Mouse (Mus musculus) lung, embryonic 15.5 days (tissue): ENCODE measurements around the gene Lin9. TPM values are rescaled to one million over a fixed set of nuclear protein-coding genes. Genes with fewer than 3 reads are reported as not detected.
"Not testable (repeated sequence)": the region's sequence is repeated elsewhere in the genome, so short reads cannot be mapped to it uniquely, and the experiment has no call there.

ENCODE experiments used
- ATAC-seq: fragments of 200-750 bp; cut with Nextera tagmentation; 2 replicates; pipeline ENCODE4 v1.8.0; 2017; ENCODE audit warnings: moderate number of reproducible peaks, borderline replicate concordance; ENCODE audit not compliant: low FRiP score, low TSS enrichment; ENCODE audit errors: extremely low read depth
- H3K27ac ChIP-seq: fragments of 300-500 bp; sonication (generic); 2 replicates; pipeline ENCODE4 v1.5.1; 2015; ENCODE audit warnings: moderate library complexity, mild to moderate bottlenecking, inconsistent platforms
- H3K27me3 ChIP-seq: fragments of 300-500 bp; sonication (generic); 2 replicates; pipeline ENCODE4 v1.6.1; 2015; ENCODE audit warnings: inconsistent platforms
- H3K36me3 ChIP-seq: fragments of 300-500 bp; sonication (generic); 2 replicates; pipeline ENCODE4 v1.6.1; 2015; ENCODE audit warnings: inconsistent platforms
- H3K4me1 ChIP-seq: fragments of 300-500 bp; sonication (generic); 2 replicates; pipeline ENCODE4 v1.6.1; 2015; ENCODE audit warnings: inconsistent platforms
- H3K4me2 ChIP-seq: fragments of 300-500 bp; sonication (generic); 2 replicates; pipeline ENCODE4 v1.6.1; 2015; ENCODE audit warnings: inconsistent platforms, mild to moderate bottlenecking, moderate library complexity
- H3K4me3 ChIP-seq: fragments of 300-500 bp; sonication (generic); 2 replicates; pipeline ENCODE4 v1.5.1; 2015; ENCODE audit warnings: mild to moderate bottlenecking, inconsistent platforms
- H3K9ac ChIP-seq: fragments of 300-500 bp; sonication (generic); 2 replicates; pipeline ENCODE4 v1.6.1; 2015; ENCODE audit warnings: inconsistent platforms
- H3K9me3 ChIP-seq: fragments of 300-500 bp; sonication (generic); 2 replicates; pipeline ENCODE4 v1.6.1; 2016; ENCODE audit warnings: inconsistent platforms
- whole genome bisulfite sequencing: fragments of 180-500 bp; shearing (Covaris S2); methylation state at CpG from one replicate; pipeline ENCODE4 v1.1.7; 2015; 5-methylcytosine and 5-hydroxymethylcytosine counted together
- polyA plus RNA-seq: library from polyadenylated mRNA; unstranded; fragments of >200 nt; fragmentation: Nextera tagmentation; extraction: Ambion mirVana; gene quantifications from 2 replicates; pipeline ENCODE4 v1.2.1, GENCODE M21; 2015

Gene Lin9
- polyA plus RNA-seq: 20.5 and 21.4 TPM in 2 replicates

- Histone ChIP-seq H3K4me2 (peak within 1 kb of the TSS; percentile 82), H3K27me3 (no peaks in the 10 kb centered on the region), H3K9me3 (no peaks in the 10 kb centered on the region), H3K4me1 (peaks cover 26% of the 10 kb centered on the region), H3K27ac (peak within 1 kb of the TSS; percentile 87), H3K9ac (peak within 1 kb of the TSS; percentile 97), H3K36me3 (0 out of 2 replicates have a peak, but pooled peaks cover 6% of the 10 kb centered on the region), H3K4me3 (peak within 1 kb of the TSS; percentile 94)
- under 1% methylated on average over 43 of the region's 47 CpGs for WGBS
- ATAC-seq: peak; percentile 92
Measured at GRCm38 (mm10) chr1:180641137-180641517, at the start of gene Lin9. TSS of gene Lin9 (plus strand) at chr1:180641150.

- H3K4me3 ChIP-seq: no peak overlapping the region
- no peaks in the 10 kb centered on the region for H3K27me3 ChIP-seq
- H3K9ac ChIP-seq: no peak overlapping the region
- H3K4me1 ChIP-seq: no peaks in the 10 kb centered on the region
- H3K36me3 ChIP-seq: peaks cover 76% of the 10 kb centered on the region
- 88% methylated on average over 6 of the region's 6 CpGs for WGBS
- H3K27ac ChIP-seq: no peak overlapping the region
- ATAC-seq: no peak
- H3K4me2 ChIP-seq: no peak overlapping the region
- no peaks in the 10 kb centered on the region for H3K9me3 ChIP-seq
Measured at GRCm38 (mm10) chr1:180600578-180600977, 40.4 kb upstream of the Lin9 start.

GRCm38 (mm10) chr1:180601806-180602205 is 39.1 kb upstream of the Lin9 start:
- peaks cover 66% of the 10 kb centered on the region for H3K36me3 ChIP-seq
- H3K4me2 ChIP-seq: no peak overlapping the region
- no peaks in the 10 kb centered on the region for H3K27me3 ChIP-seq
- 82% methylated on average over 6 of the region's 6 CpGs for WGBS
- H3K27ac ChIP-seq: no peak overlapping the region
- H3K9ac ChIP-seq: no peak overlapping the region
- no peaks in the 10 kb centered on the region for H3K9me3 ChIP-seq
- H3K4me3 ChIP-seq: no peak overlapping the region
- ATAC-seq: no peak
- H3K4me1 ChIP-seq: no peaks in the 10 kb centered on the region

- H3K27me3 ChIP-seq: no peaks in the 10 kb centered on the region
- WGBS: 64% methylated on average over 4 of the region's 4 CpGs
- ATAC-seq: no peak
- H3K4me3 ChIP-seq: no peak overlapping the region
- no peak overlapping the region for H3K4me2 ChIP-seq
- H3K4me1 ChIP-seq: no peaks in the 10 kb centered on the region
- H3K9ac ChIP-seq: no peak overlapping the region
- peaks cover 38% of the 10 kb centered on the region for H3K36me3 ChIP-seq
- H3K9me3 ChIP-seq: no peaks in the 10 kb centered on the region
- H3K27ac ChIP-seq: no peak overlapping the region
Measured at GRCm38 (mm10) chr1:180604579-180604978, 36.4 kb upstream of the Lin9 start.

GRCm38 (mm10) chr1:180606106-180606505 is 34.8 kb upstream of the Lin9 start:
- H3K4me1 ChIP-seq: no peaks in the 10 kb centered on the region
- peaks cover 23% of the 10 kb centered on the region; the same call in 1 of the 2 replicates for H3K36me3 ChIP-seq
- no peaks in the 10 kb centered on the region for H3K27me3 ChIP-seq
- H3K9ac ChIP-seq: no peak overlapping the region
- no peak for ATAC-seq
- no peak overlapping the region for H3K27ac ChIP-seq
- WGBS: 38% methylated on average over 3 of the region's 3 CpGs
- no peaks in the 10 kb centered on the region for H3K9me3 ChIP-seq
- H3K4me2 ChIP-seq: no peak overlapping the region
- H3K4me3 ChIP-seq: no peak overlapping the region

GRCm38 (mm10) chr1:180606796-180607577 is 34.0 kb upstream of the Lin9 start:
- no peak overlapping the region for H3K9ac ChIP-seq
- no peaks in the 10 kb centered on the region for H3K4me1 ChIP-seq
- H3K4me3 ChIP-seq: no peak overlapping the region
- no peaks in the 10 kb centered on the region for H3K27me3 ChIP-seq
- peaks cover 14% of the 10 kb centered on the region; the same call in 1 of the 2 replicates for H3K36me3 ChIP-seq
- no peak for ATAC-seq
- H3K27ac ChIP-seq: no peak overlapping the region
- WGBS: 76% methylated on average over 10 of the region's 10 CpGs
- H3K9me3 ChIP-seq: no peaks in the 10 kb centered on the region
- no peak overlapping the region for H3K4me2 ChIP-seq

- H3K9me3 ChIP-seq: no peaks in the 10 kb centered on the region
- H3K36me3 ChIP-seq: peaks cover 10% of the 10 kb centered on the region; the same call in 1 of the 2 replicates
- no peaks in the 10 kb centered on the region for H3K27me3 ChIP-seq
- no peaks in the 10 kb centered on the region for H3K4me1 ChIP-seq
- no peak for ATAC-seq
- 75% methylated on average over 2 of the region's 2 CpGs for WGBS
- no peak overlapping the region for H3K4me3 ChIP-seq
- no peak overlapping the region for H3K9ac ChIP-seq
- no peak overlapping the region for H3K27ac ChIP-seq
- no peak overlapping the region for H3K4me2 ChIP-seq
Measured at GRCm38 (mm10) chr1:180607578-180607879, 33.4 kb upstream of the Lin9 start.

- ATAC-seq, H3K4me1 ChIP-seq, H3K36me3 ChIP-seq, H3K9ac ChIP-seq, H3K4me2 ChIP-seq, H3K27ac ChIP-seq, H3K27me3 ChIP-seq, H3K4me3 ChIP-seq, H3K9me3 ChIP-seq: not testable (repeated sequence)
- WGBS: 90% methylated on average over 11 of the region's 14 CpGs
Measured at GRCm38 (mm10) chr1:180611842-180612241, 29.1 kb upstream of the Lin9 start.

GRCm38 (mm10) chr1:180616762-180617161 is 24.2 kb upstream of the Lin9 start:
- Histone ChIP-seq H3K4me1 (no peaks in the 10 kb centered on the region), H3K9ac (no peak overlapping the region), H3K27ac (no peak overlapping the region), H3K36me3 (no peaks in the 10 kb centered on the region), H3K27me3 (no peaks in the 10 kb centered on the region), H3K4me2 (no peak overlapping the region), H3K9me3 (no peaks in the 10 kb centered on the region), H3K4me3 (no peak overlapping the region)
- no peak for ATAC-seq
- WGBS: 96% methylated on average over 3 of the region's 3 CpGs

GRCm38 (mm10) chr1:180622389-180622788 is 18.6 kb upstream of the Lin9 start:
- ATAC-seq: no peak
- Histone ChIP-seq H3K9me3 (no peaks in the 10 kb centered on the region; the same call in 1 of the 2 replicates), H3K36me3 (no peaks in the 10 kb centered on the region), H3K4me2 (no peak overlapping the region), H3K27me3 (no peaks in the 10 kb centered on the region), H3K9ac (no peak overlapping the region), H3K27ac (no peak overlapping the region), H3K4me1 (no peaks in the 10 kb centered on the region), H3K4me3 (no peak overlapping the region)
- 71% methylated on average over 4 of the region's 4 CpGs for WGBS

- Histone ChIP-seq H3K4me3 (no peak overlapping the region), H3K27me3 (no peaks in the 10 kb centered on the region), H3K4me1 (no peaks in the 10 kb centered on the region), H3K4me2 (no peak overlapping the region), H3K9ac (no peak overlapping the region), H3K27ac (no peak overlapping the region), H3K9me3 (no peaks in the 10 kb centered on the region; the same call in 1 of the 2 replicates), H3K36me3 (no peaks in the 10 kb centered on the region)
- 87% methylated on average over 2 of the region's 2 CpGs for WGBS
- no peak for ATAC-seq
Measured at GRCm38 (mm10) chr1:180623911-180624310, 17.0 kb upstream of the Lin9 start.

- Histone ChIP-seq H3K4me1 (no peaks in the 10 kb centered on the region), H3K9ac (no peak overlapping the region), H3K4me2 (no peak overlapping the region), H3K36me3 (no peaks in the 10 kb centered on the region), H3K27ac (no peak overlapping the region), H3K9me3 (no peaks in the 10 kb centered on the region; the same call in 1 of the 2 replicates), H3K4me3 (no peak overlapping the region), H3K27me3 (no peaks in the 10 kb centered on the region)
- WGBS: 32% methylated on average over 2 of the region's 2 CpGs
- ATAC-seq: peak; percentile 31; the same call in 1 of the 2 replicates
Measured at GRCm38 (mm10) chr1:180626141-180626540, 14.8 kb upstream of the Lin9 start.
